Mouse (Mus musculus) MEL (cell line): ENCODE measurements at regions not wholly inside any gene's neighbourhood (a gene's known extent, or its start where the extent isn't known, plus 50 kb on each side); places are given as distances from the start of the nearest gene placed in this dataset.

Experiments
- DNase-seq: peaks from one replicate; pipeline ENCODE4 v3.0.0; 2011; ENCODE audit warnings: low read depth, low spot score
- H3K27ac ChIP-seq: 2 replicates; pipeline ENCODE4 v1.5.1; 2012; ENCODE audit warnings: low read depth, mild to moderate bottlenecking, control low read depth, low read length, moderate library complexity; ENCODE audit not compliant: control insufficient read depth
- H3K27me3 ChIP-seq, 2 experiments: fragments of 150-350 bp in 1 of 2; sonication (generic) in 1 of 2; 2 replicates each; pipeline ENCODE4 v1.6.1; 2012; ENCODE audit warnings: low read length in 2 of 2, mild to moderate bottlenecking in 2 of 2, improper control_type of control experiment in 1 of 2, moderate library complexity in 1 of 2; ENCODE audit not compliant: insufficient read depth in 2 of 2, control insufficient read depth in 1 of 2
- H3K36me3 ChIP-seq, 2 experiments: 2 replicates each; pipeline ENCODE4 v1.6.1; 2012 to 2014; ENCODE audit warnings: low read length in 2 of 2, improper control_type of control experiment in 1 of 2, inconsistent platforms in 1 of 2, mild to moderate bottlenecking in 1 of 2; ENCODE audit not compliant: insufficient read depth in 2 of 2, control insufficient read depth in 1 of 2
- H3K4me1 ChIP-seq, 2 experiments: fragments of 150-350 bp in 1 of 2; sonication (generic) in 1 of 2; 2 replicates each; pipeline ENCODE4 v1.6.1; 2012; ENCODE audit warnings: low read length in 2 of 2, improper control_type of control experiment in 1 of 2, mild to moderate bottlenecking in 1 of 2; ENCODE audit not compliant: insufficient read depth in 2 of 2, control insufficient read depth in 1 of 2
- H3K4me3 ChIP-seq, 2 experiments: fragments of 150-350 bp in 1 of 2; sonication (generic) in 1 of 2; 2 replicates each; pipeline ENCODE4 v1.5.1; 2012; ENCODE audit warnings: low read depth in 2 of 2, low read length in 2 of 2, mild to moderate bottlenecking in 2 of 2, moderate library complexity in 2 of 2, control low read depth in 1 of 2, improper control_type of control experiment in 1 of 2; ENCODE audit not compliant: control insufficient read depth in 1 of 2, insufficient read depth in 1 of 2
- H3K79me2 ChIP-seq: 2 replicates; pipeline ENCODE4 v1.6.1; 2012; ENCODE audit warnings: mild to moderate bottlenecking, low read length, moderate library complexity; ENCODE audit not compliant: control insufficient read depth, poor library complexity, insufficient read depth
- H3K9ac ChIP-seq: 2 replicates; pipeline ENCODE4 v1.6.1; 2012; ENCODE audit warnings: low read depth, mild to moderate bottlenecking, control low read depth, low read length, moderate library complexity; ENCODE audit not compliant: control insufficient read depth, poor library complexity, severe bottlenecking
- H3K9me3 ChIP-seq: fragments of 150-350 bp; sonication (generic); replicated peaks from 2 replicates; pipeline ENCODE4 v1.6.1; 2012; ENCODE audit warnings: mild to moderate bottlenecking, low read length, improper control_type of control experiment, moderate library complexity; ENCODE audit not compliant: insufficient read depth
- BHLHE40 ChIP-seq: IDR thresholded peaks from 2 replicates; pipeline ENCODE4 v1.6.1; 2012; ENCODE audit warnings: low read depth, mild to moderate bottlenecking, inconsistent platforms, low read length, improper control_type of control experiment, borderline replicate concordance
- CTCF ChIP-seq, 3 experiments: IDR thresholded peaks in 2 of 3; conservative IDR thresholded peaks in 1 of 3; 2 replicates each; pipeline ENCODE4 v1.5.1; 2011 to 2012; ENCODE audit warnings: low read length in 3 of 3, low read depth in 2 of 3, mild to moderate bottlenecking in 2 of 3, improper control_type of control experiment in 1 of 3, inconsistent platforms in 1 of 3, mixed read lengths in 1 of 3, moderate library complexity in 1 of 3; ENCODE audit not compliant: control insufficient read depth in 1 of 3, insufficient read depth in 1 of 3, poor library complexity in 1 of 3, severe bottlenecking in 1 of 3
- E2F4 ChIP-seq: IDR thresholded peaks from 2 replicates; pipeline ENCODE4 v1.6.1; 2011; ENCODE audit warnings: low read depth, low read length, improper control_type of control experiment, borderline replicate concordance
- ETS1 ChIP-seq: IDR thresholded peaks from 2 replicates; pipeline ENCODE4 v1.6.1; 2012; ENCODE audit warnings: low read depth, mild to moderate bottlenecking, inconsistent platforms, low read length, improper control_type of control experiment, moderate library complexity
- GABPA ChIP-seq: IDR thresholded peaks from 2 replicates; pipeline ENCODE4 v1.6.1; 2012; ENCODE audit warnings: low read depth, mild to moderate bottlenecking, inconsistent platforms, low read length, improper control_type of control experiment, moderate library complexity
- GATA1 ChIP-seq: IDR thresholded peaks from 2 replicates; pipeline ENCODE4 v1.6.1; 2011; ENCODE audit warnings: low read depth, low read length, improper control_type of control experiment
- HCFC1 ChIP-seq: IDR thresholded peaks from 2 replicates; pipeline ENCODE4 v1.6.1; 2012; ENCODE audit warnings: low read depth, mild to moderate bottlenecking, inconsistent platforms, low read length, improper control_type of control experiment, moderate library complexity
- JUND ChIP-seq: IDR thresholded peaks from 2 replicates; pipeline ENCODE4 v1.6.1; 2011; ENCODE audit warnings: low read depth, mild to moderate bottlenecking, improper control_type of control experiment, low read length
- KAT2A ChIP-seq: conservative IDR thresholded peaks from 2 replicates; pipeline ENCODE4 v1.6.1; 2012; ENCODE audit warnings: low read depth, low read length, improper control_type of control experiment, inconsistent platforms
- MXI1 ChIP-seq: IDR thresholded peaks from 2 replicates; pipeline ENCODE4 v1.6.1; 2011; ENCODE audit warnings: mild to moderate bottlenecking, low read depth, low read length, improper control_type of control experiment
- MYB ChIP-seq: IDR thresholded peaks from 2 replicates; pipeline ENCODE4 v1.6.1; 2011; ENCODE audit warnings: mild to moderate bottlenecking, low read depth, low read length, improper control_type of control experiment
- MYC ChIP-seq: IDR thresholded peaks from 2 replicates; pipeline ENCODE4 v1.6.1; 2011; ENCODE audit warnings: low read depth, mild to moderate bottlenecking, low read length, improper control_type of control experiment, moderate library complexity
- NRF1 ChIP-seq: IDR thresholded peaks from 2 replicates; pipeline ENCODE4 v1.6.1; 2014; ENCODE audit warnings: low read depth, mild to moderate bottlenecking, inconsistent platforms, low read length, improper control_type of control experiment, moderate library complexity; ENCODE audit not compliant: poor library complexity, insufficient read depth, severe bottlenecking
- POLR2A ChIP-seq, 2 experiments: IDR thresholded peaks; 2 replicates each; pipeline ENCODE4 v1.6.1; 2011 to 2012; ENCODE audit warnings: low read length in 2 of 2, mild to moderate bottlenecking in 2 of 2, control low read depth in 1 of 2, improper control_type of control experiment in 1 of 2, low read depth in 1 of 2, moderate library complexity in 1 of 2; ENCODE audit not compliant: control insufficient read depth in 1 of 2, insufficient read depth in 1 of 2, poor library complexity in 1 of 2
- POLR2AphosphoS2 ChIP-seq: IDR thresholded peaks from 2 replicates; pipeline ENCODE4 v1.6.1; 2011; ENCODE audit warnings: low read length, improper control_type of control experiment
- POLR2AphosphoS5 ChIP-seq: IDR thresholded peaks from 2 replicates; pipeline ENCODE4 v1.6.1; 2012; ENCODE audit warnings: low read depth, borderline replicate concordance, mild to moderate bottlenecking, inconsistent platforms, low read length, moderate library complexity, mixed read lengths
- RAD21 ChIP-seq: IDR thresholded peaks from 2 replicates; pipeline ENCODE4 v1.6.1; 2011; ENCODE audit warnings: mild to moderate bottlenecking, low read depth, low read length, improper control_type of control experiment
- RCOR1 ChIP-seq: IDR thresholded peaks from 2 replicates; pipeline ENCODE4 v1.6.1; 2012; ENCODE audit warnings: low read depth, mild to moderate bottlenecking, inconsistent platforms, low read length, improper control_type of control experiment
- SIN3A ChIP-seq: IDR thresholded peaks from 2 replicates; pipeline ENCODE4 v1.6.1; 2012; ENCODE audit warnings: low read length, improper control_type of control experiment, inconsistent platforms
- TAL1 ChIP-seq: IDR thresholded peaks from 2 replicates; pipeline ENCODE4 v1.6.1; 2012; ENCODE audit warnings: mild to moderate bottlenecking, inconsistent platforms, low read length, moderate library complexity, mixed read lengths
- UBTF ChIP-seq: IDR thresholded peaks from 2 replicates; pipeline ENCODE4 v1.6.1; 2012; ENCODE audit warnings: low read depth, mild to moderate bottlenecking, inconsistent platforms, low read length, improper control_type of control experiment, moderate library complexity, borderline replicate concordance; ENCODE audit not compliant: insufficient read depth
- USF1 ChIP-seq: IDR thresholded peaks from 2 replicates; pipeline ENCODE4 v1.6.1; 2014; ENCODE audit warnings: low read depth, mild to moderate bottlenecking, inconsistent platforms, low read length, improper control_type of control experiment, moderate library complexity
- ZKSCAN1 ChIP-seq: IDR thresholded peaks from 2 replicates; pipeline ENCODE4 v1.6.1; 2012; ENCODE audit warnings: low read depth, mild to moderate bottlenecking, inconsistent platforms, low read length, improper control_type of control experiment, moderate library complexity
- ZMIZ1 ChIP-seq: IDR thresholded peaks from 2 replicates; pipeline ENCODE4 v1.6.1; 2012; ENCODE audit warnings: low read depth, mild to moderate bottlenecking, inconsistent platforms, low read length, improper control_type of control experiment, moderate library complexity
- ZNF384 ChIP-seq: IDR thresholded peaks from 2 replicates; pipeline ENCODE4 v1.6.1; 2012; ENCODE audit warnings: low read depth, mild to moderate bottlenecking, inconsistent platforms, low read length, improper control_type of control experiment

GRCm38 (mm10) chr3:131056893-131057660, 53.2 kb upstream of the Lef1 start:
- no peak overlapping the region for H3K4me3 ChIP-seq

GRCm38 (mm10) chr3:131054241-131054972, 55.9 kb upstream of the Lef1 start:
- no peak for DNase-seq
- Histone ChIP-seq H3K27me3 (no peaks in the 10 kb centered on the region), H3K4me3 (no peak overlapping the region), H3K27ac (no peak overlapping the region), H3K4me1 (no peaks in the 10 kb centered on the region), H3K9me3 (no peaks in the 10 kb centered on the region), H3K9ac (no peak overlapping the region), H3K79me2 (no peaks in the 10 kb centered on the region), H3K36me3 (no peaks in the 10 kb centered on the region)
- TF ChIP-seq GABPA (no peak), MYC (no peak), CTCF (IDR thresholded peaks at IDR 0.05 in 2 of 3, conservative IDR thresholded peaks at IDR 0.05 in 1 of 3; ENCODE audit: control insufficient read depth in 1 of 3, insufficient read depth in 1 of 3, low read depth in 2 of 3, low read length in 3 of 3, poor library complexity in 1 of 3, severe bottlenecking in 1 of 3) (no peak), ZKSCAN1 (no peak), GATA1 (no peak), JUND (no peak), BHLHE40 (no peak), POLR2A (IDR thresholded peaks at IDR 0.05; ENCODE audit: control insufficient read depth in 1 of 2, insufficient read depth in 1 of 2, low read depth in 1 of 2, low read length in 2 of 2, poor library complexity in 1 of 2) (no peak), NRF1 (no peak), UBTF (no peak), USF1 (no peak), TAL1 (no peak), ETS1 (no peak), RAD21 (no peak), ZMIZ1 (no peak), MYB (no peak)

More at GRCm38 (mm10) chr3:131056893-131057660, 53.2 kb upstream of the Lef1 start:
- Histone ChIP-seq H3K79me2 (no peaks in the 10 kb centered on the region), H3K9ac (no peak overlapping the region), H3K9me3 (no peaks in the 10 kb centered on the region), H3K27me3 (no peaks in the 10 kb centered on the region), H3K27ac (no peak overlapping the region), H3K36me3 (no peaks in the 10 kb centered on the region), H3K4me1 (no peaks in the 10 kb centered on the region)
- TF ChIP-seq ZNF384 (no peak), E2F4 (no peak), ETS1 (no peak), KAT2A (no peak), RCOR1 (no peak), CTCF (IDR thresholded peaks at IDR 0.05 in 2 of 3, conservative IDR thresholded peaks at IDR 0.05 in 1 of 3; ENCODE audit: control insufficient read depth in 1 of 3, insufficient read depth in 1 of 3, low read depth in 2 of 3, low read length in 3 of 3, poor library complexity in 1 of 3, severe bottlenecking in 1 of 3) (no peak), POLR2AphosphoS5 (no peak), RAD21 (no peak), GABPA (no peak), JUND (no peak), SIN3A (no peak), HCFC1 (no peak), POLR2AphosphoS2 (no peak), MXI1 (no peak), ZKSCAN1 (no peak)
- DNase-seq = no peak
